Comparison of ENCODE assay signal across 7 mouse cellular contexts in genomic region chr11:120822831-120823550, GRCm38 (mm10). TPM values are rescaled to one million over a fixed set of nuclear protein-coding genes. Genes with fewer than 3 reads are reported as not detected.
DNase-seq lines count a peak whose midpoint lies in the region; ATAC-seq and TF ChIP-seq lines count a peak whose summit lies in the region.

No protein-coding gene starts in this region.

- H3K4me2 ChIP-seq in heart, embryonic 15.5 days: peak overlapping the region; percentile 82
- H3K4me2 ChIP-seq in limb, embryonic 12.5 days: peak overlapping the region; percentile 97
- H3K4me2 ChIP-seq in myocyte (ENCODE audit: low read depth): peak overlapping the region; percentile 76

- peak overlapping the region; percentile 73 for H3K4me3 ChIP-seq in heart, embryonic 15.5 days
- peak overlapping the region; percentile 91 for H3K4me3 ChIP-seq in limb, embryonic 12.5 days (replicated peaks)
- peak overlapping the region; percentile 60 for H3K4me3 ChIP-seq in myocyte

- H3ac ChIP-seq in myocyte (ENCODE audit: control insufficient read depth, insufficient read length): peak overlapping the region; percentile 27

- peaks cover 29% of the 10 kb centered on the region for H3K36me3 ChIP-seq in heart, embryonic 15.5 days
- peaks cover 50% of the 10 kb centered on the region for H3K36me3 ChIP-seq in limb, embryonic 12.5 days
- peaks cover 10% of the 10 kb centered on the region for H3K36me3 ChIP-seq in myocyte (ENCODE audit: control insufficient read depth, insufficient read depth)

- TF ChIP-seq POLR2A in brain, embryonic 14.5 days (IDR thresholded peaks at IDR 0.05; ENCODE audit: borderline replicate concordance, extremely low read depth, insufficient read depth, insufficient read length, poor library complexity, severe bottlenecking): no peak
- TF ChIP-seq POLR2A in myocyte (IDR thresholded peaks at IDR 0.05; ENCODE audit: insufficient read length, low read depth): no peak

- no peak for ATAC-seq in heart, embryonic 15.5 days (replicated peaks; ENCODE audit: insufficient number of reproducible peaks, insufficient read depth, low FRiP score, low read depth)
- no peak for ATAC-seq in limb, embryonic 12.5 days (ENCODE audit: insufficient number of reproducible peaks, insufficient read depth, low FRiP score, low TSS enrichment, low read depth)
- no peak for ATAC-seq in inflammation-experienced regulatory T-cells, adult 6 months

- H3K27me3 ChIP-seq in heart, embryonic 15.5 days: no peaks in the 10 kb centered on the region
- H3K27me3 ChIP-seq in limb, embryonic 12.5 days: no peaks in the 10 kb centered on the region
- no peaks in the 10 kb centered on the region for H3K27me3 ChIP-seq in myocyte (ENCODE audit: control insufficient read depth, insufficient read depth, insufficient read length)

- TF ChIP-seq CTCF in brain, embryonic 14.5 days (IDR thresholded peaks at IDR 0.05; ENCODE audit: borderline replicate concordance, extremely low read depth, insufficient read depth, insufficient read length): no peak

- H3K4me1 ChIP-seq in heart, embryonic 15.5 days (replicated peaks): peaks cover 36% of the 10 kb centered on the region
- H3K4me1 ChIP-seq in limb, embryonic 12.5 days (replicated peaks): peaks cover 34% of the 10 kb centered on the region

- H3K9ac ChIP-seq in heart, embryonic 15.5 days: peak overlapping the region; percentile 90
- H3K9ac ChIP-seq in limb, embryonic 12.5 days (replicated peaks): peak overlapping the region; percentile 93

- no peaks in the 10 kb centered on the region for H3K9me3 ChIP-seq in heart, embryonic 15.5 days (replicated peaks)
- H3K9me3 ChIP-seq in limb, embryonic 12.5 days: no peaks in the 10 kb centered on the region

- peaks cover 49% of the 10 kb centered on the region for H3K79me2 ChIP-seq in myocyte (ENCODE audit: control insufficient read depth, insufficient read depth)

- H3K27ac ChIP-seq in heart, embryonic 15.5 days: peak overlapping the region; percentile 94
- peak overlapping the region; percentile 99 for H3K27ac ChIP-seq in limb, embryonic 12.5 days

- peak; percentile 43 for DNase-seq in ovary, postnatal 36 days (ENCODE audit: low spot score)
- DNase-seq in ovary, postnatal 10 days (ENCODE audit: low spot score): no peak
- peak; percentile 36 for DNase-seq in brain, embryonic 14.5 days (ENCODE audit: low read depth)

- WGBS in heart, embryonic 15.5 days: under 1% methylated on average over 14 of the region's 14 CpGs
- WGBS in limb, embryonic 12.5 days: 1% methylated on average over 14 of the region's 14 CpGs

TF ChIP-seq in myocyte, 11 proteins besides CTCF, POLR2A, EP300 and RAD21:
- no peak for TF ChIP-seq POLR2AphosphoS2 (IDR thresholded peaks at IDR 0.05; ENCODE audit: insufficient read length, low read depth)
- no peak for TF ChIP-seq TCF12 (IDR thresholded peaks at IDR 0.05; ENCODE audit: insufficient read depth, poor library complexity, severe bottlenecking)
- no peak for TF ChIP-seq MYOG (IDR thresholded peaks at IDR 0.05; ENCODE audit: control insufficient read depth in 1 of 3, insufficient read depth in 1 of 3, insufficient read length in 2 of 3, low read depth in 2 of 3)
- no peak for TF ChIP-seq TCF3 (IDR thresholded peaks at IDR 0.05; ENCODE audit: insufficient read length, low read depth)
- no peak for TF ChIP-seq CEBPB (IDR thresholded peaks at IDR 0.05; ENCODE audit: insufficient read depth, poor library complexity, severe bottlenecking)

RNA-seq across cellular contexts. Expression of gene Fasn, which starts 1.4 kb away (rescaled TPM):
- polyA plus RNA-seq in brain, embryonic 14.5 days (2012; rRNA removed): 298 and 471 TPM in 2 replicates
- 17.0 and 31.7 TPM in 2 replicates for polyA plus RNA-seq in heart, embryonic 15.5 days (2015; fragmentation: Nextera tagmentation; extraction: Ambion mirVana)
- 70.3 and 79.1 TPM in 2 replicates for polyA plus RNA-seq in limb, embryonic 12.5 days (2016; fragmentation: Nextera tagmentation; extraction: Ambion mirVana)
- polyA plus RNA-seq in myocyte (2012; fragmentation: generic; extraction: Trizol): 226 TPM
- 10 to 100 TPM; 22.7 to 31.3 (median 29.4) TPM for polyA plus RNA-seq in inflammation-experienced regulatory T-cells, adult 6 months (2017; shearing (Covaris generic))

RNA-seq across cellular contexts. Expression of gene Dus1l, which starts 26.8 kb away (rescaled TPM):
- polyA plus RNA-seq in brain, embryonic 14.5 days (2012; rRNA removed): 38.9 and 43.9 TPM in 2 replicates
- polyA plus RNA-seq in heart, embryonic 15.5 days (2015; fragmentation: Nextera tagmentation; extraction: Ambion mirVana): 36.9 and 50.0 TPM in 2 replicates
- polyA plus RNA-seq in limb, embryonic 12.5 days (2016; fragmentation: Nextera tagmentation; extraction: Ambion mirVana): 73.4 and 77.6 TPM in 2 replicates
- 58.3 TPM for polyA plus RNA-seq in myocyte (2012; fragmentation: generic; extraction: Trizol)
- 10 to 100 TPM; 30.4 to 34.4 (median 34.3) TPM for polyA plus RNA-seq in inflammation-experienced regulatory T-cells, adult 6 months (2017; shearing (Covaris generic))

RNA-seq across cellular contexts. Expression of gene Gps1, which starts 38.9 kb away (rescaled TPM):
- polyA plus RNA-seq in brain, embryonic 14.5 days (2012; rRNA removed): 277 and 337 TPM in 2 replicates
- polyA plus RNA-seq in heart, embryonic 15.5 days (2015; fragmentation: Nextera tagmentation; extraction: Ambion mirVana): 113 and 134 TPM in 2 replicates
- polyA plus RNA-seq in limb, embryonic 12.5 days (2016; fragmentation: Nextera tagmentation; extraction: Ambion mirVana): 233 and 242 TPM in 2 replicates
- 179 TPM for polyA plus RNA-seq in myocyte (2012; fragmentation: generic; extraction: Trizol)
- 100 to 1,000 TPM; 121 to 154 (median 127) TPM for polyA plus RNA-seq in inflammation-experienced regulatory T-cells, adult 6 months (2017; shearing (Covaris generic))

RNA-seq across cellular contexts. Expression of gene Rfng, which starts 39.0 kb away (rescaled TPM):
- polyA plus RNA-seq in brain, embryonic 14.5 days (2012; rRNA removed): 117 and 119 TPM in 2 replicates
- polyA plus RNA-seq in heart, embryonic 15.5 days (2015; fragmentation: Nextera tagmentation; extraction: Ambion mirVana): 21.1 and 30.8 TPM in 2 replicates
- polyA plus RNA-seq in limb, embryonic 12.5 days (2016; fragmentation: Nextera tagmentation; extraction: Ambion mirVana): 36.2 and 42.1 TPM in 2 replicates
- polyA plus RNA-seq in myocyte (2012; fragmentation: generic; extraction: Trizol): 19.7 TPM
- 1 to 10 TPM; 3.5 to 4.4 (median 3.7) TPM for polyA plus RNA-seq in inflammation-experienced regulatory T-cells, adult 6 months (2017; shearing (Covaris generic))
